Mouse (Mus musculus) layer of hippocampus, postnatal 14 days (tissue): ENCODE measurements at regions not wholly inside any gene's neighbourhood (a gene's known extent, or its start where the extent isn't known, plus 50 kb on each side); places are given as distances from the start of the nearest gene placed in this dataset.
A peak's percentile ranks its signal among the peaks of the same experiment; 100 is the strongest.

ENCODE experiments used
- DNase-seq, 2 experiments: peaks; one replicate each; pipeline ENCODE4 v3.0.0; 2021 to 2022; ENCODE audit warnings: low spot score in 2 of 2, mixed read lengths in 1 of 2

GRCm38 (mm10) chr15:45453797-45454196, 5319.6 kb downstream of the 9330182O14Rik start:
- peak; percentile 78 to 95 for DNase-seq

GRCm38 (mm10) chr15:45470425-45470824, 5336.3 kb downstream of the 9330182O14Rik start:
- peak in 1 of 2 experiments; percentile 4 for DNase-seq

- DNase-seq: no peak
Observed at GRCm38 (mm10) chr15:45473191-45473590, 5339.0 kb downstream of the 9330182O14Rik start.

GRCm38 (mm10) chr15:45510271-45510670, 5376.1 kb downstream of the 9330182O14Rik start:
- DNase-seq: peak in 1 of 2 experiments; percentile 2
